Mouse (Mus musculus): ENCODE data around the gene Kif22. TPM values are rescaled to one million over a fixed set of nuclear protein-coding genes. Genes with fewer than 3 reads are reported as not detected.
A peak's percentile ranks its signal among the peaks of the same experiment; 100 is the strongest.
"Not testable (repeated sequence)": the region's sequence is repeated elsewhere in the genome, so short reads cannot be mapped to it uniquely, and the experiment has no call there.

The Kif22 gene
- 1 to 10 TPM; 5.3 to 8.2 TPM for total RNA-seq (2021)

DNA sequence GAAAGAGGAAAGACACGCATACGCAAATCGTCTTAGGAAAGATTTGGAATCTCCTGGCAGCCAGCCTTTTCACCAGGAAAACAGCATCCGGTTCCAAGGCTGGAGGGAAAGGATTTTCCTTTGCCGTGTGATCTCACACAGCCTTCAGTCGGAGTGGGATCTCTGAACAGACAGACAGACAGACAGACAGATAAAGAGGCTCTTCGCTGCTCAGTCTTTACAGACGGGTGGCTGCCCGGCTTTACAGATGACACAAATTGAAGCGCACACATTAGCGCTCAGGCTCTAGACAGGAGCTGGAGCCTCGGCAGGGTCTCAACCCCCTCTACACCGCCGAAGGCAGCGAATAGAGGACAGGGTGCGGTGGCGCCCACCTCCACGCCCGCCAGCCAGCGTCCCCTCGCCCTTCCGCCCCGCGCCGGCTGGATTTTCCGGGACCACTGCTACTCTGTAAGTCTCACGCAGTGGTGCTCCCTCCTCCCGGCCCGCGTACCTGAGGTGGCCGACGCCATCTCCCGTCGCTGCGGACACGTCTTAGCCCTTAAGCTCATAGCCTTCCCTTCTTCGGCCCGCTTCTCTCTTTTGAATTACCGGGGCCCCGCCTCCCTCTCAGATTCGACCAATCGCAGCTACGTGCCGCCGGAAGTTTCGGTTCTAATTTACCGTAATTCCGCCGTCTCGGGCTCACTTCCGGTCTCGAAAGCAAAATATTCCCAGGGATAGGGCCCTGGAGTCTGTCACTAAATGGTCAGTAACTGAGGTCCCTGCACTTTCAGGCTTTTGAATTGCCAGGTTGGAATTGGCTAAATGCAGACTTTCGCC is at the start of gene Kif22:
Gene Kif22 (minus strand): TSS at position 621 of the 822 bp plus-strand sequence.
- intact Hi-C loops (cut with DNase I) = no loop called here
- peak; percentile 84 to 88 for DNase-seq (ENCODE audit: low spot score in 2 of 2)

DNA sequence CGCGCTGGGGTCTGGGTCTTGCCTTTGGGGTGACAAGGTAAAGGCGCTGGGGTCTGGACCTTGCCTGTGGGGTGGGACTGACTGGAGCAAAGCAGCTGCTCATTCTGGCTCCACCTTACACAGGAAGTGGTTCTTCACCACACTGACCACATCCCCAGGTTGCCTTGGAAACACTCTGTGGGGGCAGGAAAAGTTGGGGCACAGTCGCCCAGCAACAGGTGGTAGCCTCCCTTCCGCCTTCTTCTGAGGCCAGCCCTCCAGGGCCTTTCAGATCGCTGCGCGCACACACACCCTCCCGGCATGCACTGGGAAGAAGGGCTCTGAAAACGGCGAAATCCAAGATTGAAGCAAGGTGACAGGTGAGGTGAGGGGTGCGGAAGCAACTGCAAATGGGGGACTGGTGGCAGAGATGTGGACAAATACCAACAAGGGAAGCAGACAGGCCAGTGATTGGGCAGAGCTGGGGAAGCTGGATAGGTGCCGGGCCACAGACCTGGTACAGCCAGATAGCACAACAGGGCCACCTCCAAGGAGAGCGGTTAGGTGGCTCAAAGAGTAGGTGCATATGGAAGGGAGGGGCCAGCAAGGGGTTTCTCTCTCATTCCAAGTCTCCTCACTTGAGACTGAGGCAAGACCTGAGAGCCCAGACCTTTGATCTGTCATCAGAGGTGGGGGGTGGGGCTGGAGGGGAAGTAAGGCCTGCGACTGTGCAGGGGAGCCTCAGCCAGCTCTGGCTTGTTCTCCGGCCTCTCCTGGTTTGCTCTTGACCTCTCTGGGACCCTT is 49.0 kb upstream of the Kif22 start, which contains the start of gene AI467606:
Gene AI467606 (plus strand): TSS at position 246 of the 783 bp plus-strand sequence.
- DNase-seq (ENCODE audit: low spot score in 2 of 2) = no peak
- intact Hi-C loops (cut with DNase I) = no loop called here

DNA sequence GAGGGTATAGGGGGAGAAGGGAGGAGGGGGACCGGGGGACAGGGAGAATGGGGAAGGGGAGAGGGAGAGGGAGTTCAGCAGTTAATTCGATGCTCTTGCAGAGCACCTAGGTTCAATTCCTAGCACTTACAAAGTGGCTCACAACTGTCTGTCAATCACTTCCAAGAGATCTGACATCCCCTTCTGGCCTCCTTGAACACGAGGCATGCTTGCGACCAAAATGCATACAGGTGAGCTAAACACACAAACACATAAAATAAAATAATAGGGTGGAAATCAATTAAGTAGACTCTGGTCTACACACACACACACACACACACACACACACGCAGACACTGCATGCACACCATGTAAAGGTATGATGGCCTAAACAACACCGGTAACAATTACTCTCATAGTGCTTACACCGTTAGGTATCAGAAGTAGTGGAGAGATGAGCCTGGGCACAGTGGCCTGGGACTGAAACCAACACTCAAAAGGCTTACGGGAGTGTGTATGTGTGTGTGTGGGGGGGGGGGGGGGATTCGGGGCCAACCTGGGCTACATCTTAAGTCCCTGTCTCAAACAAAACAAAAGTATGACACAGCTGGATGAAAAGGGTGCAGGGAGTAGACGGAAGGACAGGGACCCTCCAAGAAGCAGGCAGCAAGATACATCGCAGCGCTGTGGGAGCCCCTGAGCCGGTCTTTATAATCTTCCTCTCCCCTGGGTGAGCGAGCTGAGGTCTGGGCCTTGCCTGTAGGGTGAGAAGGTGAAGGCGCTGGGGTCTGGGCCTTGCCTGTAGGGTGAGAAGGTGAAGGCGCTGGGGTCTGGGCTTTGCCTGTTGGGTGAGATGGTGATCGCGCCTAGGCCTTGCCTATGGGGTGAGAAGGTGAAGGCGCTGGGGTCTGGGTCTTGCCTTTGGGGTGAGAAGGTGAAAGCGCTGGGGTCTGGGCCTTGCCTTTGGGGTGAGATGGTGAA is 48.2 kb upstream of the Kif22 start:
- DNase-seq (ENCODE audit: low spot score in 2 of 2) = no peak
- intact Hi-C loops (cut with DNase I) = no loop called here

DNA sequence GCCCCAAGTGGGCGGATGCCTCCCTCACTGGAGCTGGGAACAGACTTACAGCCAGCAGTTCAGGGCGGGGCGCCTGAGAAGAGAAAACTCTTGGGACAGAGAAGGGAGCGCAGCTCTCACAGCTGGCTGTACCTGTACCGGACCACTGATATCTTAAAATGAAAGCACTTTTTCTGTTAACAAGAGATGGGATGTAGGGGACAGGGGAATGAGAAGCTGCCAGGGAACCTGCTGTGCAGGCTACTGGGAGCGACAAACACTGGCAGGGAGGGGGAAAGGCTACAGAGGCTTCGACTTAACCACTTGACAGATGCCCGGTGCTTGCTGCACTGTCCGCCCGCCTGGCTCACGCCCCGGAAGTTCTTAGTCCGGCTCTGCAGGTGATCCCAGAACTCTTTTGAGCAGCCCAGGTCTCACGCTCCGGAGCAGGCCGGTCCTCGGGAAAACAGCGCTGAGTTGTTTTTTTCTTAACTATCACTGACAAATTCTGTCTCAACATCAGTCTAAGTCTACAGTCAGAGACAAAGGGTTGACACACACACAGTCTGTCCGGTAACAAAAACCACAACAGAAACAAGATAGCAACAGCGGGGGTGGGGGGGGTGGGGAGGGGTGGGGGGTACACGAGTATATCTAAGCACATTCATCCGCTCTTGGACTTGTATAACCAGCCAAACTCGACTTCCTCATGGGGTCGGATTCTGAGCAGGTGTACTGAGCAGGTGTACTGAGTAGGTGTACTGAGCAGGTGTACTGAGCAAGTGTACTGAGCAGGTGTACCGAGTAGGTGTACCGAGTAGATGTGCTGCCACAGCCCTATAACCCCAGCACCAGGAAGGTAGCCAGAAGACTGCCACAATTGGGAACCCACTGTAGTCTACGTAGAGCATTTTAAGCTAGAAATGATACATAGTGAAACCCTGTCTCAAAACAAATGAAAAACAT is 46.9 kb upstream of the Kif22 start:
- DNase-seq (ENCODE audit: low spot score in 2 of 2) = no peak
- intact Hi-C loops (cut with DNase I) = no loop called here

DNA sequence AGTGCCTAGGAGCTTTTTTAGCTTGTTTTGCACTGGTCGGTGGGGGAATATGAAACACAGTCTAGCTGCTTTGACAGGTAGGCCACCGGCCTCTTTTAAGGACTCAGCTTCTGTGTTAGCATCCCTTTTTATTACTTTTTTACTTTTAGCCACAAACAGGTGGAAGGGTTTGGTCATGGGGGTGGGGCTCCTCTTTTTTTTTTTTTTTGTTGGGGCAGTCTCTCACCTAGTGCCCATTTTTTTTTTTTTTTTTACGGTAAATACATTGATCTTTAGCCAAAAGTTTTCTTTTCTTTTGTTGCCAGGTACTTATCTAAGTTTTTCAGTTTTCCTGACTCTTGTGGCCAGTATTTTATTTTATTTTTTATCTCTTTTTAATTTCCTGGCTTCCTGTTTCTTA is 45.8 kb upstream of the Kif22 start:
- intact Hi-C loops (cut with DNase I) = no loop called here
- DNase-seq (ENCODE audit: low spot score in 2 of 2) = no peak

DNA sequence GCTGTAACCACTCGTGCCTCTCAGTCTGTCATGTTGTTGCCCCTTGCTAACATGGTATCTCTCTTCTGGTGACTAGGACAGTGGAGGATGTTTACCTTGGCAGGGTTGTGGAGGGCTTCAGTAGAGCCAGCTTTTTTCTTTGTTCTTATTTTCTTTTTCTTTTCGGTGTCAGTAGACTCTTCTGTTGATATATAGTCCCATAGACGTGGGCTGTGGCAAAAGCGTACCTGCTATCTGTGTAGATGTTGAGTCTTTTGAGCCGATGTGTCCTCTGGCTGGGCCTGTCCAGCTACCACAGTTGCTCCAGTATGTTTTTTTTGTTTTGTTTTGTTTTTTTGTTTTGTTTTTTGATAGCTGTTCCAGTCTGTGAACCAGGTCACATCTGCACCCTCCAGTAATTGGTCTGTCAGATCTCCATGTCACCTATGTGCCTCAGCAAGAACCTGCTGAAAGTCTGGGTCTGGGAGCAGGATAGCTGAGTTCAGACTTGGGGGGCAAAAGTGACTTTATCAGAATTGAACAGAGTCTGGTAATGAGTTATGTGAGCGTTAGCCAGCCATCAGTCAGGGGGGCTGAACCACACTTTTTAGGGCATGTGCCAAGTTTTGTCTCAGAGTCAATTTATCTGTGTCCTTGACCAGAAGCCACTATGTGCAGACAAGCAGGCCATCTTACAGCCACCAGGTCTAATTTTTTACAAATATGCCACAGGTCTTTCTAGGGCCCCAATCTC is 45.2 kb upstream of the Kif22 start, which contains the start of gene Zg16:
Gene Zg16 (minus strand): TSS at position 51 of the 733 bp plus-strand sequence.
- DNase-seq (ENCODE audit: low spot score in 2 of 2); intact Hi-C loops (cut with DNase I): not testable (repeated sequence)

DNA sequence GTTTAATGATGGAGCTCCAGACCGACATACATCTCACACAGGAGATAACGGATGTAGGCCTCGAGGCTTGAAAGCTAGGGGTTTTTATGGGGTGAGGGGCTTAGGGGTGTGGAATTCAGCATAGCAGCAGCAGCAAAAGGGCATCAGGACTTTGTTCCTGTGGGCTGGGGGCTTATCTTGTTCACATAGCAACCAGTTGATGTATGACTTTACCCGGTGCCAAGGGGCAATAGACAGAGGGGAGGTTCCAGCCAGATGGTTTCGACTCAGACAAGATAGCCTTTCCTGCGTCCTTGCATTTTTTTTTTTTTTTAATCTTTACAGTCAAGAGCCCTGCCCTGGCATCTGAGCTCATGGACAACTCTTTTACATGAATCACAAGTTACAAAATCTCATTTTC is 43.5 kb upstream of the Kif22 start:
- DNase-seq (ENCODE audit: low spot score in 2 of 2); intact Hi-C loops (cut with DNase I): not testable (repeated sequence)

DNA sequence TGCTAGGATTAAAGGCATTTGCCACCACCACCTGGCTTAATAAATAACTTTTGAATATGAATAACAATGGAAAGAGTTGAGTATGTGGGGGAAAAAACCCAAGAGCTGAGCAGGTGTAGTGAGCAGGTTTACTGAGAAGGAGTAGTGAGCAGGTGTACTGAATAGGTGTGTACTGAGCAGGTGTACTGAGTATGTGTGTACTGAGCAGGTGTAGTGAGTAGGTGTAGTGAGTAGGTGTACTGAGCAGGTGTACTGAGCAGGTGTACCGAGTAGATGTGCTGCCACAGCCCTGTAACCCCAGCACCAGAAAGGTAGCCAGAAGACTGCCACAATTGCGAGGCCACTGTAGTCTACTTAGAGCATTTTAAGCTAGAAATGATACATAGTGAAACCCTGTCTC is 42.5 kb upstream of the Kif22 start:
- DNase-seq (ENCODE audit: low spot score in 2 of 2) = no peak
- intact Hi-C loops (cut with DNase I) = no loop called here

DNA sequence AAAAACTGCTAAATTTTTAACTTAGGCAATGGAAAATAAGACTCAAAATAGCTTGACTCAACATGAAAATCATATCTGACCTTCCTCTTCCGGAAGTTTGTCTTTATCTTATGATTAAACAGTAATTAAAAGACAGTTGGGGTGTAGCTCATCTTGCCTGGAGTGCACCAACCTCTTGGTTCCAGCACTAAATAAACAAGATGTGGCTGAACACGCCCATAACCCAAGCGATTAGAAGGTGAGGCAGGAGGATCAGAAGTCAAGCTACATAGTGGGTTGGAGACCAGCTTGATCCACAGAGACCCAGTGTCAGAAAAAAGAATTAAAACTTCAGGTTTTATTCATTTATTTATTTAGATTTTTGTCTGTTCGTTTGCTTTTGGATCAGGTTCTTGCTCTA is 41.4 kb upstream of the Kif22 start:
- no peak for DNase-seq (ENCODE audit: low spot score in 2 of 2)
- intact Hi-C loops (cut with DNase I) = no loop called here

DNA sequence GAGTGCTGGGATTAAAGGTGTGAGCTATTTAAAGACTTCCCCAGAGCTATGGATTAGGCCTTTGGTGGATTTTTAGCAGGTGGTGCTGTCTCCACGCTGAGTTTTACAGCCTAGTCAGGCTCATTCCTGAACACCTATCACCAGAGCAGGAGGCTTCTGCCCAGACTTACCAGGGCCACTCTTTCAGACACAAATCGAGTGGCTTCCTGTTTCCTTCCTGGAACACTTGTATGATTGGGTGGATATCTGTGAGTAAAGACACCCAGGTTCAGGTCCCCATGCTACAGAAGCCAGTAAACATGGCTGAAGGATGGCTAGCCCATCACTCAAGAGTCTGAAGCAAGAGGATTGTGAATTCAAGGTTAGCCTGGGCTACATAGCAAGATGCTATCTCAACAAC is 40.7 kb upstream of the Kif22 start:
- intact Hi-C loops (cut with DNase I) = no loop called here

DNA sequence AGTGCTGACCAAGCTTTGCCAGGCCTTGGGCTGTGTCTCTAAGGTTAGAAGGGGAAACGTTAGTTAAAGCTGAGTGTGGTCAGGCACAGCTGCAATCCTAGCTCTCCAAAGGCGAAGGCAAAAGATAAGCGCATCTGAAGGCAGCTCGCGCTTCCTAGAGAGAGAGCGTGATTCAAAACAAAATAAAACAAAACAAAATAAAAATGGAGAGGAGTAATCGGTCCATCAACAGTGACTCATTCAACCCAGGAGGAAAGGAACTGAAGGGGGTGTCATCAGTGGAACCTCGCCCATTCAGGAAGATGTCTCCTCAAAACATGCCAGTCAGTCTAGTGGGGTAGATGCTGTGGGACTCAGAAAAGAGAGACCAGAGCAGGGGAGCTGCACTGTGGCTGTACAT is 40.0 kb upstream of the Kif22 start:
- no peak for DNase-seq (ENCODE audit: low spot score in 2 of 2)
- intact Hi-C loops (cut with DNase I) = no loop called here

More for the DNA sequence above, 40.7 kb upstream of the Kif22 start:
- no peak for DNase-seq (ENCODE audit: low spot score in 2 of 2)

DNA sequence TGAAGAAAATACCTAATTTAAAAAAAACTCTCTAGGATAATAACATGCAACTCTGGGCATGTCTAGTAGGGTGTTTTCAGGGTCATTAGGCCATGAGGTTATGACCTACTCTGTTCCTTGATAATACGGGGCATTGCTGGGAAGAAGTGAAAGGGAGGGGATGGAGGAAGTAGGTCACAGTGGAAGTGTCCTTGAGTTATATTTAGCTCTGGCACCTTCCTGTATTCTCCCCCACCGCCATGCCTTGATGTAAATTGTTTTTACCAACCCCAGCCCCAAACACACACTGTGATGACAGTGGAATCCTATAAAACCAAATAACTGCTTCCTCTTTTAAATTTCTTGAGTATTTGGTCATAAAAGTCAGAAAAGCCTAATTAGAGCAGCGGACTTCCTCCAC is 37.8 kb upstream of the Kif22 start:
- DNase-seq (ENCODE audit: low spot score in 2 of 2) = no peak
- intact Hi-C loops (cut with DNase I) = no loop called here

DNA sequence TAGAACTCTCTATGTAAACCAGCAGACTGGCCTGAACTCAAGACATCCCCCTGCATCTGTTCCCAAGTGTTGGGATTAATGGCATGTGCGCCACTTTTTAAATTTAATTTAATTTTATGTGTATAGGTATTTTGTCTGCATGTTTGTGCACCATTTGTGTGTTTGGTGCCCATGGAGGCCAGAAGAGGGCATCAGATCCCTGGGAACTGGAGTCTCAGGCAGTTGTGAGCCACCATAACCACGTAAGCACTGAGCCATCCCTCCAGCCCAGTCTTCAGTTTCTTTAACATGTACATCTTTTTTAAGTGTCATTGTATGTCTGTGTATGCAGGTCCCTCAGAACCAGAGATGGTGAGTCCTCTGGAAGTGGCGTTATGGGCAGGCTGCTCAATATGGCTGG is 35.4 kb upstream of the Kif22 start:
- intact Hi-C loops (cut with DNase I) = no loop called here
- no peak for DNase-seq (ENCODE audit: low spot score in 2 of 2)

DNA sequence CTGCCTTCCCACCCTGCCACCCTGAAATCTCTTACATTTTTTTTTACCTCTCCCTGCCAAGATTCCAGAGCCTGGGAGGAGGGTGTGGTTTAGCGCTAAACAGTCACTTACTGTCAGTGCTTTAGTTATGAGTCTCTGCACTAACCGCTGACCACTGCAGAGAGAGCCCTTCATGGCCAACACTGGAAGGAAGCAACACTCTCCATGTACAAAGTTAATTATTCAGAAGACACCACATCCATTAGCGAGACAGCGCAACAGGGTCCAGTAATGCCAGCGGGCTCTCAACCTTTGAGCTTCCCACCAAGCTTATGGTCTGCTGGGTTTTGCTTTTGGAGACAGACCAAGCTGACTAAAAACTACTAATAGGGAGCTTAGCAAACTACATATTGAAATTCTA is 33.9 kb upstream of the Kif22 start:
- DNase-seq (ENCODE audit: low spot score in 2 of 2) = no peak
- intact Hi-C loops (cut with DNase I) = no loop called here

DNA sequence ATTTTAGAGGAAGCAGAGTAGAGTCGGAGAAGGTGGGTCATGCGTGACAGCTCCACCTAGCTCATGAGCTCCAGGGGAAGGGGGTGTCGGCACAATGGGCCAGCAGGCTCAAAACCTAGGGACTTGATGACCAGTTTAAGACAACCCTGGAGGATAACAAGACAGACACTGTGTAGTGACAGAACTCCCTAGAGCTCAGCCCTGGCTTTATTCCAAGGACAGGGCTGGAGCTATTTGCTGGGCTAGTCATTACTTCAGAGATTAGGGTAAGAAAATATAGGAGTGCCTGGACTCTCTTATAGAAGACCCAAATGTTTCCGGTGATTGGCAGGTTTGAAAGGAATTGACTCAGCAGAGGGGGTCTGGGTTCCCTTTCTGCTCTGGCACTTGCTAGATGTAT is 30.9 kb upstream of the Kif22 start:
- intact Hi-C loops (cut with DNase I) = no loop called here

DNA sequence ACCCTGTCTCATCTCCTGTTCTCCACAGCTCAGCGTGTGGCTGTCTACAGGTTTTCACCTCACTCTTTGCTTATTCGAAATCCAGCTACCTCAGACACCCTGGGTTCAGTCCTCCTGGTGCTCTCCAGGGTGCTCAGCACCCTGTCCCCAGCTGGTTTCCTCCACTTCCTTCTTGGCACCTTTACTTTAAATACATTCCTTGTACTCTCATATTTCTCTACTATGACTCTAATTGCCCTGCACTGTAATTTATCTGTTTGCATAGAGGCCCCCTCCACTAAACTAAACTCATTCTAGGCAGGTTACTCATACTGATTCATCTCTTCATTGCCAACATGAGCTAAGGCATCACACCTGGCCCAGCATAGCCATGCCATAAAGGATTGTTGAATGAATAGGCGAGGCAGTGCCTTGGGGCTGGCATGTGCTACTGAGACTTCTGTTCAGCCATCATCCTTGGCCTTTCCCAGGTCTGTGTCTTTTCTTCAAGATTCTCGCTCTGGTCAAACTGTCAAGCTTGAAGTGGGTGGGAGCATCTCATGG is 28.7 kb upstream of the Kif22 start:
- DNase-seq (ENCODE audit: low spot score in 2 of 2) = no peak
- intact Hi-C loops (cut with DNase I) = no loop called here

More for the DNA sequence above, 30.9 kb upstream of the Kif22 start:
- DNase-seq (ENCODE audit: low spot score in 2 of 2) = no peak

DNA sequence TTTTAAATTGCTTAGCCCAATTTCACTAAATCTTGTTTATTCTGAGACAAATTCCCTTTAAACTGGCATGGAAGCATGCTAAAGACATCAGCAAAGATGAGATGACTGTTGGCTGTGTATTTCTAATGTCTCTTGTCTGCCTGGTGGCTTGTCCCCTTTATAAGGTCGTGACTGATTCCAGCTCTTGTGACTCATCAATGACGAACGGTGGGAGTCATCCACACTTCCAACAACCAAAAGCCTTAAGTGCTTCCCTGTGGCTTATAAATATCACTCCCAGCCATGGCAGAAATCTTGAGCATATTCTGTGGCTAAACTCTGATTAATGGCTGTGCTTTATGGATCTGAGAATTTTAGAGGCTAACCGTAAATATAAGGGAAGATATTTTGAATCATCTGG is 24.0 kb upstream of the Kif22 start:
- intact Hi-C loops (cut with DNase I) = loop anchor here (10.0 kb wide), 1 partner anchor 108 kb away; no protein-coding TSS in a partner anchor
- no peak for DNase-seq (ENCODE audit: low spot score in 2 of 2)

DNA sequence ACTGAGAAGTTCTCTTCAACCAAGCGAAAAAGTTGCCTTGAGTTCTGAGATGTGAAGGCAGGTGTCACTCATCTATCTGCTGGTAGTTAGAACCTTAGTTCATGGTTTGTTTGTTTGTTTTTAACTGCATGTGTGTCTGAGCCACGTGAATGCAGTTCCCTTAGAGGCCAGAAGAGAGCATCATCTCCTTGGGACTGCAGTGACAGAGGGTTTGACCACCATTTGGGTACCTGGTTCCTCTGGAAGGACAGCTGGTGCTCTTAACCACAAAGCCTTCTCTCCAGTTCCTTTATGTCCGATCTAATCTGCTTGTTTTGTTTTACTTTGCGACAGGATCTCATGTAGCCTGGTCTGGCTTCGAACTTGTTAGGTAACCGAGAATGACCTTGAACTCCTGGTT is 23.3 kb upstream of the Kif22 start:
- intact Hi-C loops (cut with DNase I) = loop anchor here (10.0 kb wide), 1 partner anchor 109 kb away; no protein-coding TSS in a partner anchor
- no peak for DNase-seq (ENCODE audit: low spot score in 2 of 2)
